Mouse (Mus musculus): ENCODE data around the gene Rabgap1l. TPM values are rescaled to one million over a fixed set of nuclear protein-coding genes. Genes with fewer than 3 reads are reported as not detected.

Rabgap1l gene
- total and polyA plus RNA-seq, 3 experiments = 12.9 to 325 (median 302) TPM

DNA sequence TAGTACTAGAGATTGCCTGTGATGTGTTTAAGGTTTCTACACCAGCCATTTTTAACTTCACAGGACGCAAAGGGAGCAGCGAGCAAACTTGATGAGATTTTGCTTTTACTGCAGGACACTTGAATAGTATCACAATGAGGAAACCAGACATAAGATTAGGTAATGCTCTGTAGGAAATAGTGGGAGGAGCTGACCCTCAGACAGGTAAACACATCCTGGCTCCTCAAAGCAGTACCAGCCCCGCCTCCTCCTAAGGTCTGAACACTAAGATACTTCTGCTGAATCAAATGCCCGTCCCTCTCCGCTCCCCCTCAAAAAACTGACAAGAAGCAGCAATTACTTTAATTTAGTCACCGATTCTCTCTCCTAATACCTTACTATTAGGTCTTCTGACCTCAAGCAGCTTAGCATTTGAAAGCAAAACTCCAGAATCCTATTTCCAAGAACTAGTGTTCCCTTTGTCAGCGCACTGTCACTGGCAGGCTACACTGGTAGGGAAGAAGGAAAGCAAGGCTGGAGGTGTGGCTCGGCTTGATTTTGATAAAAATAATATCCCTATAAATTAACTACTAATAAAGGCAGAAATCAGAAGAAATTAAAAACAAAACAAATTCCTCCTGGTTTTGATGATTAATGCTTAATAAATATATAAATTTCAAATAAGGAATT is 474.8 kb downstream of the Rabgap1l start:
- Histone ChIP-seq H3K9me3 (replicated peaks) (0 out of 2 replicates have a peak, but pooled peaks cover 3% of the 10 kb centered on the region), H3K4me1 (ENCODE audit: insufficient read depth, low read depth, low read length) (no peaks in the 10 kb centered on the region), H3K4me3 (ENCODE audit: low read depth, low read length) (no peak overlapping the region), H3K36me3 (replicated peaks) (peaks cover 12% of the 10 kb centered on the region), H3K27me3 (ENCODE audit: insufficient read depth, low read length) (no peaks in the 10 kb centered on the region)
- no peak for TF ChIP-seq TAL1 (conservative IDR thresholded peaks at IDR 0.05; ENCODE audit: low read depth, low read length)
- TF ChIP-seq POLR2AphosphoS5 (IDR thresholded peaks at IDR 0.05; ENCODE audit: insufficient replicate concordance, low read depth, low read length) = no peak
- no peak for TF ChIP-seq GATA2 (IDR thresholded peaks at IDR 0.05; ENCODE audit: borderline replicate concordance, low read depth, low read length)
- no peak for TF ChIP-seq GATA1 (IDR thresholded peaks at IDR 0.05; ENCODE audit: borderline replicate concordance, low read length)
- TF ChIP-seq CTCF (IDR thresholded peaks at IDR 0.05; ENCODE audit: low read depth, low read length) = no peak
- ATAC-seq (ENCODE audit: extremely low read depth, insufficient number of reproducible peaks, low FRiP score, poor library complexity, severe bottlenecking) = no peak
- DNase-seq (ENCODE audit: low spot score) = no peak

GRCm38 (mm10) chr1:160316239-160316638 is 476.8 kb downstream of the Rabgap1l start:
- ATAC-seq (ENCODE audit: extremely low read depth, insufficient number of reproducible peaks, low FRiP score, poor library complexity, severe bottlenecking) (no peak), DNase-seq (ENCODE audit: low spot score) (no peak)
- Histone ChIP-seq H3K9me3 (replicated peaks) (0 out of 2 replicates have a peak, but pooled peaks cover 3% of the 10 kb centered on the region), H3K27me3 (ENCODE audit: insufficient read depth, low read length) (no peaks in the 10 kb centered on the region), H3K4me3 (ENCODE audit: low read depth, low read length) (no peak overlapping the region), H3K4me1 (ENCODE audit: insufficient read depth, low read depth, low read length) (peaks cover 10% of the 10 kb centered on the region), H3K36me3 (replicated peaks) (peaks cover 12% of the 10 kb centered on the region)
- TF ChIP-seq GATA2 (IDR thresholded peaks at IDR 0.05; ENCODE audit: borderline replicate concordance, low read depth, low read length) (no peak), GATA1 (IDR thresholded peaks at IDR 0.05; ENCODE audit: borderline replicate concordance, low read length) (no peak), TAL1 (conservative IDR thresholded peaks at IDR 0.05; ENCODE audit: low read depth, low read length) (no peak), POLR2AphosphoS5 (IDR thresholded peaks at IDR 0.05; ENCODE audit: insufficient replicate concordance, low read depth, low read length) (no peak), CTCF (IDR thresholded peaks at IDR 0.05; ENCODE audit: low read depth, low read length) (no peak)

DNA sequence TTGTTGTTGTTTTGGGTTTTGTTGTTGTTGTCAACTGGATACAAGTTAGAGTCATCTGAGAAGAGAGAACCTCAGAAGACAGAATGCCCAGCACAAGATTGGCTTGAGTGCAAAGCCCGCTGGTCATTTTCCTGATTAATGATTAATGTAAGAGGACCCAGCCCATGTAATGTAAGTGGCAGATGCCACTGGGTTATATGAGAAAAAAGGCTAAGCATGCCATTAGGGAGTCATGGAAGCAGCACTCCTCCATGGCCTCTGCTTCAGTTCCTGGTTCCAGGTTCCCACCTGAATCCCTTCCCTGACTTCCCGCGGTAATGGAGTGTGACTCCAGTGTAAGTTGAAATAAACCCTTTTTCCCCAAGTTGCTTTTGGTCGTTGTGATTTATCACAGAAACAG is 480.4 kb downstream of the Rabgap1l start:
- Histone ChIP-seq H3K9me3 (replicated peaks) (0 out of 2 replicates have a peak, but pooled peaks cover 3% of the 10 kb centered on the region), H3K36me3 (replicated peaks) (peaks cover 14% of the 10 kb centered on the region), H3K4me3 (ENCODE audit: low read depth, low read length) (no peak overlapping the region), H3K4me1 (ENCODE audit: insufficient read depth, low read depth, low read length) (peaks cover 33% of the 10 kb centered on the region), H3K27me3 (ENCODE audit: insufficient read depth, low read length) (no peaks in the 10 kb centered on the region)
- DNase-seq (ENCODE audit: low spot score) = no peak
- TF ChIP-seq GATA1 (IDR thresholded peaks at IDR 0.05; ENCODE audit: borderline replicate concordance, low read length) = no peak
- TF ChIP-seq TAL1 (conservative IDR thresholded peaks at IDR 0.05; ENCODE audit: low read depth, low read length) = no peak
- TF ChIP-seq POLR2AphosphoS5 (IDR thresholded peaks at IDR 0.05; ENCODE audit: insufficient replicate concordance, low read depth, low read length) = no peak
- TF ChIP-seq GATA2 (IDR thresholded peaks at IDR 0.05; ENCODE audit: borderline replicate concordance, low read depth, low read length) = no peak
- TF ChIP-seq CTCF (IDR thresholded peaks at IDR 0.05; ENCODE audit: low read depth, low read length) = no peak
- ATAC-seq (ENCODE audit: extremely low read depth, insufficient number of reproducible peaks, low FRiP score, poor library complexity, severe bottlenecking) = no peak

GRCm38 (mm10) chr1:160311861-160312260 is 481.1 kb downstream of the Rabgap1l start:
- ATAC-seq (ENCODE audit: extremely low read depth, insufficient number of reproducible peaks, low FRiP score, poor library complexity, severe bottlenecking) (no peak), DNase-seq (ENCODE audit: low spot score) (no peak)
- Histone ChIP-seq H3K36me3 (replicated peaks) (peaks cover 17% of the 10 kb centered on the region), H3K4me3 (ENCODE audit: low read depth, low read length) (no peak overlapping the region), H3K27me3 (ENCODE audit: insufficient read depth, low read length) (no peaks in the 10 kb centered on the region), H3K9me3 (replicated peaks) (0 out of 2 replicates have a peak, but pooled peaks cover 3% of the 10 kb centered on the region), H3K4me1 (ENCODE audit: insufficient read depth, low read depth, low read length) (peaks cover 38% of the 10 kb centered on the region)
- TF ChIP-seq GATA2 (IDR thresholded peaks at IDR 0.05; ENCODE audit: borderline replicate concordance, low read depth, low read length) = no peak
- no peak for TF ChIP-seq TAL1 (conservative IDR thresholded peaks at IDR 0.05; ENCODE audit: low read depth, low read length)
- no peak for TF ChIP-seq POLR2AphosphoS5 (IDR thresholded peaks at IDR 0.05; ENCODE audit: insufficient replicate concordance, low read depth, low read length)
- no peak for TF ChIP-seq CTCF (IDR thresholded peaks at IDR 0.05; ENCODE audit: low read depth, low read length)

DNA sequence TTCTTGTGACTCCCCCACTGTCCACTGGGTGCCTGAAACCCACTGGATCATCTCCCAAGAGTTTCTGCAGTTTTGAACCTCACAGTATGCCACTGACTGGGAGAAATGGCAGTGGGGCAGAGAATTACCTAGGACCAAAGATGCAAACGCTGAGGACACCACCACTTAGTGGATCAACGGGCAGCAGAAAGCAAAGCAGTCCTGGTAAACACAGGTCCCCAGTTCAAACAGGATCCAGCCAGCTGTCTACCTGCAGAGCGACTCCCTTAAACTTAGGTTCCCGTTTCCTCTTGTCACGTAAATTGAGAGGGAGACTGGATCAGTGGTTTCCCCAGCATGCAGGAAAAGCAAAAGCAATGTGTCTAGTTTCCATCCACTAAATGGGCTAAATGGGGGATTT is 483.1 kb downstream of the Rabgap1l start:
- DNase-seq (ENCODE audit: low spot score) = no peak
- Histone ChIP-seq H3K9me3 (replicated peaks) (no peaks in the 10 kb centered on the region), H3K27me3 (ENCODE audit: insufficient read depth, low read length) (no peaks in the 10 kb centered on the region), H3K4me3 (ENCODE audit: low read depth, low read length) (no peak overlapping the region), H3K36me3 (replicated peaks) (peaks cover 10% of the 10 kb centered on the region), H3K4me1 (ENCODE audit: insufficient read depth, low read depth, low read length) (peaks cover 50% of the 10 kb centered on the region)
- no peak for ATAC-seq (ENCODE audit: extremely low read depth, insufficient number of reproducible peaks, low FRiP score, poor library complexity, severe bottlenecking)
- TF ChIP-seq CTCF (IDR thresholded peaks at IDR 0.05; ENCODE audit: low read depth, low read length) = no peak
- TF ChIP-seq GATA2 (IDR thresholded peaks at IDR 0.05; ENCODE audit: borderline replicate concordance, low read depth, low read length) = no peak
- no peak for TF ChIP-seq TAL1 (conservative IDR thresholded peaks at IDR 0.05; ENCODE audit: low read depth, low read length)

GRCm38 (mm10) chr1:160308996-160309395 is 484.0 kb downstream of the Rabgap1l start:
- Histone ChIP-seq H3K4me3 (ENCODE audit: low read depth, low read length) (peak overlapping the region; percentile 16; the same call in 1 of the 2 replicates), H3K36me3 (replicated peaks) (peaks cover 13% of the 10 kb centered on the region), H3K9me3 (replicated peaks) (no peaks in the 10 kb centered on the region), H3K27me3 (ENCODE audit: insufficient read depth, low read length) (no peaks in the 10 kb centered on the region), H3K4me1 (ENCODE audit: insufficient read depth, low read depth, low read length) (peaks cover 59% of the 10 kb centered on the region)
- TF ChIP-seq POLR2AphosphoS5 (IDR thresholded peaks at IDR 0.05; ENCODE audit: insufficient replicate concordance, low read depth, low read length) = no peak
- TF ChIP-seq TAL1 (conservative IDR thresholded peaks at IDR 0.05; ENCODE audit: low read depth, low read length) = no peak
- no peak for TF ChIP-seq GATA1 (IDR thresholded peaks at IDR 0.05; ENCODE audit: borderline replicate concordance, low read length)
- TF ChIP-seq GATA2 (IDR thresholded peaks at IDR 0.05; ENCODE audit: borderline replicate concordance, low read depth, low read length) = no peak
- no peak for TF ChIP-seq CTCF (IDR thresholded peaks at IDR 0.05; ENCODE audit: low read depth, low read length)
- ATAC-seq (ENCODE audit: extremely low read depth, insufficient number of reproducible peaks, low FRiP score, poor library complexity, severe bottlenecking) (no peak), DNase-seq (ENCODE audit: low spot score) (no peak)

Measured in G1E (cell line).